In the genomic region with DNA sequence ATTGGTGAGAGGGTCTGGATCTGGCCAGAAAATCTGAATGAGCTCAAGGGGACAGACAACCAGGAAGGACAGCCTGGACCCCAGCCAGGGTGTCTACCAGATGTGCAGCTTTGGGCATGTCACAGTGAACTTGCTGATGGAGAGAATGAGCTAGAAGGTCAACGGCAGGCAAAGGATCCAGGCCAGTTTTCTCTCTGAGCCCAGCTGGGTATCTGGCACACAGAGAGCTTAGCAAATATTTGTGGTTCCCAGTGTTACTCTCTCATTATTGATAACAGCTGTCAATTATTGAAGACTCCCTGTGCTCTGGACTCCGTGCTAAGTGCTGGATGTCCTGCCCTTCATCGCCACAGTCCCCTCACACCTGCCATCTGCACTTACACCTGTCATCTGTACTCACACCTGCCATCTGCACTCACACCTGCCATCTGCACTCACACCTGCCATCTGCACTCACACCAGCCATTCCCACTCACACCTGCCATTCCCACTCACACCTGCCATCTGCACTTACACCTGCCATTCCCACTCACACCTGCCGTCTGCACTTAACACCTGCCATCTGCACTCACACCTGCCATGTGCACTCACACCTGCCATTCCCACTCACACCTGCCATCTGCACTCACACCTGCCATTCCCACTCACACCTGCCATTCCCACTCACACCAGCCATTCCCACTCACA, we compare ENCODE assay signal across 39 mouse cellular contexts. TPM values are rescaled to one million over a fixed set of nuclear protein-coding genes. Genes with fewer than 3 reads are reported as not detected.
DNase-seq lines count a peak whose midpoint lies in the region; ATAC-seq and TF ChIP-seq lines count a peak whose summit lies in the region.
"Had no signal": no experiment of that assay in that cellular context is flagged by ENCODE, and none has a peak within 500 bp of the region (broad histone marks: within the 10 kb centered on the region; RNA-seq: fewer than 3 reads in every experiment).

No protein-coding gene starts in this region.

- H3K4me2 ChIP-seq in forebrain, embryonic 16.5 days (ENCODE audit: low read length) = no peak overlapping the region
- H3K4me2 ChIP-seq in lung, embryonic 14.5 days = no peak overlapping the region
- no peak overlapping the region for H3K4me2 ChIP-seq in stomach, postnatal 0 days (replicated peaks; ENCODE audit: low read depth)
- H3K4me2 ChIP-seq: forebrain, embryonic 15.5 days; heart, embryonic 12.5 days; hindbrain, embryonic 14.5 days; limb, embryonic 15.5 days; lung, embryonic 15.5 days; midbrain, embryonic 11.5 days; neural tube, embryonic 13.5 days had no signal

- H3K36me3 ChIP-seq in forebrain, embryonic 10.5 days (replicated peaks) = no peaks in the 10 kb centered on the region
- no peaks in the 10 kb centered on the region for H3K36me3 ChIP-seq in forebrain, embryonic 16.5 days (ENCODE audit: control insufficient read depth, insufficient read depth)
- H3K36me3 ChIP-seq in lung, embryonic 14.5 days (ENCODE audit: insufficient read depth) = no peaks in the 10 kb centered on the region
- H3K36me3 ChIP-seq in stomach, postnatal 0 days (ENCODE audit: control insufficient read depth, insufficient read depth, low read length) = no peaks in the 10 kb centered on the region
- H3K36me3 ChIP-seq: forebrain, embryonic 15.5 days; heart, embryonic 12.5 days; limb, embryonic 10.5 days; limb, embryonic 15.5 days; lung, embryonic 15.5 days; neural tube, embryonic 13.5 days had no signal

- H3K9ac ChIP-seq in forebrain, embryonic 16.5 days (replicated peaks; ENCODE audit: low read depth, low read length) = no peak overlapping the region
- no peak overlapping the region for H3K9ac ChIP-seq in lung, embryonic 14.5 days
- H3K9ac ChIP-seq in stomach, postnatal 0 days (ENCODE audit: low read length) = no peak overlapping the region
- H3K9ac ChIP-seq: forebrain, embryonic 15.5 days; heart, embryonic 12.5 days; hindbrain, embryonic 14.5 days; limb, embryonic 15.5 days; lung, embryonic 15.5 days; neural tube, embryonic 13.5 days had no signal

- no peak overlapping the region for H3K4me3 ChIP-seq in forebrain, embryonic 10.5 days
- no peak overlapping the region for H3K4me3 ChIP-seq in forebrain, embryonic 16.5 days (replicated peaks; ENCODE audit: low read length)
- no peak overlapping the region for H3K4me3 ChIP-seq in lung, embryonic 14.5 days (ENCODE audit: low read depth, low read length)
- no peak overlapping the region for H3K4me3 ChIP-seq in stomach, postnatal 0 days (ENCODE audit: low read depth, low read length)
- H3K4me3 ChIP-seq: forebrain, embryonic 15.5 days; heart, adult 2 months; heart, embryonic 12.5 days; layer of hippocampus, adult 2 months; limb, embryonic 10.5 days; limb, embryonic 15.5 days; lung, embryonic 15.5 days; neural tube, embryonic 13.5 days had no signal

- no peak for DNase-seq in forebrain, embryonic 10.5 days (ENCODE audit: extremely low spot score, low spot score)
- DNase-seq in lung, embryonic 14.5 days = peak; percentile 51
- DNase-seq in lung, postnatal 25 days (ENCODE audit: low spot score) = no peak
- DNase-seq in NIH3T3 (ENCODE audit: low read depth) = peak; percentile 62
- DNase-seq in stomach, postnatal 0 days (ENCODE audit: low spot score) = peak; percentile 47
- DNase-seq in left cerebral cortex, adult 18-20 months (ENCODE audit: low spot score in 2 of 2) = no peak
- DNase-seq: adrenal gland, adult 8-10 months; cerebellum, adult 2 months; cerebellum, postnatal 14 days; heart, adult 2 months; heart, postnatal 4 days; kidney, adult 18-20 months; kidney, postnatal 36 days; right cerebral cortex, postnatal 4 days; thymus, postnatal 4 days had no signal

- TF ChIP-seq CTCF in lung, embryonic 14.5 days (IDR thresholded peaks at IDR 0.05; ENCODE audit: low read depth) = no peak
- no peak for TF ChIP-seq CTCF in stomach, postnatal 0 days (IDR thresholded peaks at IDR 0.05; ENCODE audit: low read depth)

- H3K27me3 ChIP-seq in forebrain, embryonic 10.5 days (ENCODE audit: poor library complexity, severe bottlenecking) = no peaks in the 10 kb centered on the region
- H3K27me3 ChIP-seq in forebrain, embryonic 16.5 days (replicated peaks; ENCODE audit: control insufficient read depth, insufficient read depth, low read length) = no peaks in the 10 kb centered on the region
- no peaks in the 10 kb centered on the region for H3K27me3 ChIP-seq in lung, embryonic 14.5 days (ENCODE audit: insufficient read depth, low read length)
- no peaks in the 10 kb centered on the region for H3K27me3 ChIP-seq in stomach, postnatal 0 days (ENCODE audit: control insufficient read depth, insufficient read depth, low read length)
- H3K27me3 ChIP-seq: forebrain, embryonic 15.5 days; limb, embryonic 15.5 days; lung, embryonic 15.5 days; neural tube, embryonic 13.5 days had no signal

- WGBS in forebrain, embryonic 10.5 days = 88% methylated on average over 4 of the region's 4 CpGs
- WGBS in forebrain, embryonic 16.5 days = 79% methylated on average over 4 of the region's 4 CpGs
- 57% methylated on average over 4 of the region's 4 CpGs for WGBS in lung, embryonic 14.5 days
- WGBS in stomach, postnatal 0 days = 50% methylated on average over 4 of the region's 4 CpGs

- no peaks in the 10 kb centered on the region for H3K9me3 ChIP-seq in forebrain, embryonic 10.5 days
- no peaks in the 10 kb centered on the region for H3K9me3 ChIP-seq in forebrain, embryonic 16.5 days (ENCODE audit: control insufficient read depth, low read length)
- no peaks in the 10 kb centered on the region for H3K9me3 ChIP-seq in lung, embryonic 14.5 days (ENCODE audit: low read depth, low read length)
- no peaks in the 10 kb centered on the region for H3K9me3 ChIP-seq in stomach, postnatal 0 days (ENCODE audit: control insufficient read depth, low read length)
- H3K9me3 ChIP-seq: forebrain, embryonic 15.5 days; limb, embryonic 10.5 days; limb, embryonic 15.5 days; lung, embryonic 15.5 days; neural tube, embryonic 13.5 days had no signal

- no peak for ATAC-seq in forebrain, embryonic 16.5 days
- no peak for ATAC-seq in lung, embryonic 14.5 days (ENCODE audit: insufficient read depth)
- ATAC-seq in stomach, postnatal 0 days (ENCODE audit: low FRiP score, low TSS enrichment) = no peak
- ATAC-seq: activated CD4-positive, CD25-positive, alpha-beta regulatory T cell, adult 4 months; CD4-positive, CD25-positive, alpha-beta regulatory T cell, adult 4 months; forebrain, embryonic 15.5 days; midbrain, embryonic 16.5 days had no signal

- no peaks in the 10 kb centered on the region for H3K4me1 ChIP-seq in forebrain, embryonic 10.5 days
- H3K4me1 ChIP-seq in forebrain, embryonic 16.5 days (replicated peaks; ENCODE audit: control insufficient read depth, insufficient read depth, low read length) = no peaks in the 10 kb centered on the region
- H3K4me1 ChIP-seq in lung, embryonic 14.5 days (ENCODE audit: insufficient read depth) = peaks cover 2% of the 10 kb centered on the region; the same call in 1 of the 2 replicates
- no peaks in the 10 kb centered on the region for H3K4me1 ChIP-seq in stomach, postnatal 0 days (replicated peaks; ENCODE audit: control insufficient read depth, insufficient read depth)
- H3K4me1 ChIP-seq: forebrain, embryonic 15.5 days; neural tube, embryonic 13.5 days had no signal

- no peak for TF ChIP-seq EP300 in stomach, postnatal 0 days (optimal IDR thresholded peaks at IDR 0.05)

- H3K27ac ChIP-seq in forebrain, embryonic 10.5 days = 0 out of 2 replicates have a peak overlapping the region, but pooled peaks have one; percentile 5
- H3K27ac ChIP-seq in forebrain, embryonic 16.5 days (ENCODE audit: low read length) = no peak overlapping the region
- no peak overlapping the region for H3K27ac ChIP-seq in lung, embryonic 14.5 days (ENCODE audit: low read depth)
- H3K27ac ChIP-seq in stomach, postnatal 0 days (replicated peaks) = no peak overlapping the region; the same call in 1 of the 2 replicates
- H3K27ac ChIP-seq: forebrain, embryonic 15.5 days; heart, adult 2 months; hindbrain, embryonic 14.5 days; layer of hippocampus, adult 2 months; limb, embryonic 10.5 days; limb, embryonic 15.5 days; lung, embryonic 15.5 days; neural tube, embryonic 13.5 days had no signal

RNA-seq across cellular contexts. Expression of a gene that starts 21.0 kb away (rescaled TPM):
- 24.8 and 28.3 TPM in 2 replicates for polyA plus RNA-seq in forebrain, embryonic 10.5 days (2016; fragmentation: Nextera tagmentation; extraction: Ambion mirVana)
- polyA plus RNA-seq in forebrain, embryonic 16.5 days (2015; fragmentation: Nextera tagmentation; extraction: Ambion mirVana) = 51.7 and 51.9 TPM in 2 replicates
- polyA plus RNA-seq in lung, embryonic 14.5 days (2014; fragmentation: Nextera tagmentation; extraction: Ambion mirVana) = 128 and 145 TPM in 2 replicates
- 51.1 and 56.8 TPM in 2 replicates for polyA plus RNA-seq in stomach, postnatal 0 days (2015; fragmentation: Nextera tagmentation; extraction: Ambion mirVana)
- 100 to 1,000 TPM; 279 to 287 TPM for total RNA-seq in left cerebral cortex, adult 18-20 months (2021)

RNA-seq across cellular contexts. Expression of a gene that starts 47.0 kb away (rescaled TPM):
- polyA plus RNA-seq in forebrain, embryonic 10.5 days (2016; fragmentation: Nextera tagmentation; extraction: Ambion mirVana) = not detected in 2 replicates
- not detected in 2 replicates for polyA plus RNA-seq in forebrain, embryonic 16.5 days (2015; fragmentation: Nextera tagmentation; extraction: Ambion mirVana)
- polyA plus RNA-seq in lung, embryonic 14.5 days (2014; fragmentation: Nextera tagmentation; extraction: Ambion mirVana) = not detected in 2 replicates
- polyA plus RNA-seq in stomach, postnatal 0 days (2015; fragmentation: Nextera tagmentation; extraction: Ambion mirVana) = not detected in 2 replicates
- total RNA-seq in left cerebral cortex, adult 18-20 months (2021) = not detected
- total RNA-seq: adrenal gland, adult 8-10 months; adrenal gland, postnatal 4 days; gastrocnemius, adult 8-10 months; gastrocnemius, postnatal 4 days; heart, adult 2 months; heart, postnatal 4 days; layer of hippocampus, adult 2 months; layer of hippocampus, postnatal 25 days; megakaryocyte progenitor cell, adult 5-6 weeks had no signal
- polyA plus RNA-seq: activated CD4-positive, CD25-positive, alpha-beta regulatory T cell, adult 4 months; CD4-positive, CD25-positive, alpha-beta regulatory T cell, adult 4 months; cerebellum, adult 2 months; cortical plate, adult 2 months; forebrain, embryonic 15.5 days; heart, adult 2 months; heart, embryonic 12.5 days; heart, postnatal 0 days; hindbrain, embryonic 14.5 days; kidney, embryonic 16.5 days; limb, embryonic 10.5 days; limb, embryonic 15.5 days; lung, embryonic 15.5 days; midbrain, embryonic 11.5 days; midbrain, embryonic 16.5 days; neural tube, embryonic 13.5 days; spleen, adult 2 months; testis, adult 2 months; thymus, postnatal 0 days had no signal

Comparison
In these comparisons a context has a peak if more than half of its experiments do, and no peak if none do; other contexts are left out.
1. DNase-seq: peak in lung, embryonic 14.5 days (single experiment), NIH3T3 (single experiment) and stomach, postnatal 0 days (single experiment); none in forebrain, embryonic 10.5 days (single experiment), lung, postnatal 25 days (single experiment) and left cerebral cortex, adult 18-20 months (0 of 2).